29 mouse cellular contexts compared by ENCODE assay signal in genomic region chr3:80311689-80312088, GRCm38 (mm10).
DNase-seq lines count a peak whose midpoint lies in the region; ATAC-seq and TF ChIP-seq lines count a peak whose summit lies in the region.
"Had no signal": no experiment of that assay in that cellular context is flagged by ENCODE, and none has a peak within 500 bp of the region (broad histone marks: within the 10 kb centered on the region; RNA-seq: fewer than 3 reads in every experiment).

No protein-coding gene starts in this region.

- H3K4me3 ChIP-seq in left cerebral cortex, adult 2 months, result no peak overlapping the region
- no peak overlapping the region for H3K4me3 ChIP-seq in C2C12 (ENCODE audit: insufficient read depth, poor library complexity, severe bottlenecking)
- H3K4me3 ChIP-seq: embryonic facial prominence, embryonic 12.5 days; embryonic facial prominence, embryonic 15.5 days; erythroblast, embryonic 14.5 days; forebrain, embryonic 10.5 days; forebrain, embryonic 13.5 days; heart, adult 2 months; heart, embryonic 10.5 days; hindbrain, embryonic 10.5 days had no signal

- H3K27ac ChIP-seq in left cerebral cortex, adult 2 months, result 0 out of 2 replicates have a peak overlapping the region, but pooled peaks have one; percentile 15
- H3K27ac ChIP-seq: embryonic facial prominence, embryonic 12.5 days; embryonic facial prominence, embryonic 15.5 days; forebrain, embryonic 10.5 days; forebrain, embryonic 13.5 days; heart, adult 2 months; heart, embryonic 10.5 days; hindbrain, embryonic 10.5 days; hindbrain, embryonic 14.5 days; hindbrain, postnatal 0 days had no signal

- no peaks in the 10 kb centered on the region for H3K36me3 ChIP-seq in C2C12 (ENCODE audit: control insufficient read depth, insufficient read depth)
- H3K36me3 ChIP-seq: embryonic facial prominence, embryonic 12.5 days; embryonic facial prominence, embryonic 15.5 days; forebrain, embryonic 10.5 days; heart, embryonic 10.5 days; hindbrain, embryonic 10.5 days had no signal

- H3K79me2 ChIP-seq in C2C12 (ENCODE audit: control insufficient read depth, insufficient read depth), result no peaks in the 10 kb centered on the region

- POLR2A ChIA-PET in Patski (lab: Charles Lee), result no interaction called here

- intact Hi-C loops in left cerebral cortex, adult 2 months (cut with DNase I), result no loop called here
- intact Hi-C loops in left cerebral cortex, postnatal 14 days (cut with DNase I), result no loop called here

- H3K27me3 ChIP-seq in C2C12 (ENCODE audit: control insufficient read depth, insufficient read depth, insufficient read length), result no peaks in the 10 kb centered on the region
- H3K27me3 ChIP-seq in Patski, result no peaks in the 10 kb centered on the region
- H3K27me3 ChIP-seq: embryonic facial prominence, embryonic 12.5 days; embryonic facial prominence, embryonic 15.5 days; forebrain, embryonic 13.5 days had no signal

- CTCF ChIA-PET in Patski (lab: Charles Lee), result no interaction called here

- no peak for DNase-seq in left cerebral cortex, adult 2 months (ENCODE audit: extremely low spot score in 1 of 2, low spot score in 2 of 2)
- no peak for DNase-seq in left cerebral cortex, postnatal 14 days (ENCODE audit: low spot score in 2 of 2)
- peak; percentile 71 for DNase-seq in Patski (ENCODE audit: low read depth, low spot score)
- peak; percentile 52 for DNase-seq in fibroblast of lung, adult 2 months (ENCODE audit: low read depth)
- DNase-seq in kidney, postnatal 10 days, result no peak
- no peak for DNase-seq in kidney, postnatal 36 days
- DNase-seq in spleen, adult 18-20 months, result no peak
- DNase-seq: adrenal gland, postnatal 10 days; adrenal gland, postnatal 36 days; cerebellum, adult 18-20 months; cerebellum, adult 9-10 months; cerebellum, postnatal 14 days; gastrocnemius, postnatal 10 days; gastrocnemius, postnatal 36 days; heart, adult 2 months; heart, postnatal 36 days had no signal

- in situ Hi-C loops in Patski (cut with MboI; ENCODE audit: low pct_unique_long_range_greater_than_20kb), result no loop called here

- TF ChIP-seq CTCF in left cerebral cortex, adult 2 months (IDR thresholded peaks at IDR 0.05), result no peak
- TF ChIP-seq CTCF in C2C12 (IDR thresholded peaks at IDR 0.05; ENCODE audit: control insufficient read depth, insufficient read depth, insufficient read length) (no peak), Patski (IDR thresholded peaks at IDR 0.05) (no peak)

- peak; percentile 95 for ATAC-seq in Patski
- ATAC-seq: forebrain, embryonic 13.5 days; forebrain, embryonic 16.5 days; hindbrain, postnatal 0 days; inflammation-experienced regulatory T-cells, adult 6 months; intestine, embryonic 16.5 days had no signal

- H3K79me3 ChIP-seq in C2C12 (ENCODE audit: low read depth), result no peaks in the 10 kb centered on the region

- H3ac ChIP-seq in C2C12 (ENCODE audit: control insufficient read depth, insufficient read length, low read depth), result no peak overlapping the region

TF ChIP-seq in C2C12, 6 proteins besides CTCF, POLR2A, EP300 and RAD21:
- TF ChIP-seq CEBPB (IDR thresholded peaks at IDR 0.05; ENCODE audit: low read depth) (no peak), MAX (IDR thresholded peaks at IDR 0.05) (no peak), MYOG (IDR thresholded peaks at IDR 0.05; ENCODE audit: control insufficient read depth, extremely low read depth, insufficient read length) (no peak), FOSL1 (IDR thresholded peaks at IDR 0.05; ENCODE audit: insufficient read depth, low read length, poor library complexity, severe bottlenecking) (no peak), USF1 (IDR thresholded peaks at IDR 0.05; ENCODE audit: low read depth) (peak; percentile 83), MYOD1 (IDR thresholded peaks at IDR 0.05; ENCODE audit: control insufficient read depth, insufficient read length, low read depth) (peak; percentile 13)

Comparison
In these comparisons a context has a peak if more than half of its experiments do, and no peak if none do; other contexts are left out.
1. DNase-seq: peak in Patski (single experiment) and fibroblast of lung, adult 2 months (single experiment); none in left cerebral cortex, adult 2 months (0 of 2), left cerebral cortex, postnatal 14 days (0 of 2), kidney, postnatal 10 days (single experiment), kidney, postnatal 36 days (0 of 2) and spleen, adult 18-20 months (0 of 2).